Mouse (Mus musculus) heart, adult 2 months (tissue): ENCODE data around the gene Srsf10. TPM values are rescaled to one million over a fixed set of nuclear protein-coding genes. Genes with fewer than 3 reads are reported as not detected.
A peak's percentile ranks its signal among the peaks of the same experiment; 100 is the strongest.

ENCODE experiments used
- DNase-seq, 2 experiments: peaks; one replicate each; pipeline ENCODE4 v3.0.0; 2021
- H3K27ac ChIP-seq: fragments of 200-600 bp; 2 replicates; pipeline ENCODE4 v1.8.1; 2022
- H3K27me3 ChIP-seq: fragments of 200-500 bp; 2 replicates; pipeline ENCODE4 v1.6.1; 2012; ENCODE audit warnings: mild to moderate bottlenecking, low read length, inconsistent platforms, mixed read lengths; ENCODE audit not compliant: control insufficient read depth, insufficient read depth
- H3K36me3 ChIP-seq: fragments of 200-500 bp; 2 replicates; pipeline ENCODE4 v1.6.1; 2012; ENCODE audit warnings: low read length, inconsistent platforms; ENCODE audit not compliant: control insufficient read depth, insufficient read depth
- H3K4me1 ChIP-seq: fragments of 200-500 bp; 2 replicates; pipeline ENCODE4 v1.6.1; 2011; ENCODE audit warnings: low read length; ENCODE audit not compliant: control insufficient read depth, insufficient read depth
- H3K4me3 ChIP-seq: fragments of 200-600 bp; 2 replicates; pipeline ENCODE4 v1.8.1; 2022
- H3K79me2 ChIP-seq: fragments of 200-500 bp; replicated peaks from 2 replicates; pipeline ENCODE4 v1.6.1; 2012; ENCODE audit warnings: mild to moderate bottlenecking, inconsistent platforms, low read length, moderate library complexity, mixed read lengths; ENCODE audit not compliant: control insufficient read depth, insufficient read depth
- H3K9ac ChIP-seq: fragments of 200-500 bp; 2 replicates; pipeline ENCODE4 v1.6.1; 2012; ENCODE audit warnings: low read depth, mild to moderate bottlenecking, control low read depth, inconsistent platforms, low read length, mixed read lengths
- CTCF ChIP-seq: fragments of 200-600 bp; IDR thresholded peaks from 2 replicates; pipeline ENCODE4 v1.8.1; 2022; ENCODE audit warnings: antibody characterized with exemption, mild to moderate bottlenecking, moderate library complexity
- EP300 ChIP-seq: fragments of 200-500 bp; IDR thresholded peaks from 2 replicates; pipeline ENCODE4 v1.6.1; 2011; ENCODE audit warnings: low read depth, low read length, control low read depth; ENCODE audit not compliant: insufficient read depth
- POLR2A ChIP-seq: fragments of 200-500 bp; IDR thresholded peaks from 2 replicates; pipeline ENCODE4 v1.6.1; 2011; ENCODE audit warnings: mild to moderate bottlenecking, low read depth, low read length, control low read depth; ENCODE audit not compliant: insufficient read depth
- WGBS: fragments of 180-500 bp; shearing (Covaris S2); methylation state at CpG from one replicate; pipeline ENCODE4 v1.1.7; 2018; 5-methylcytosine and 5-hydroxymethylcytosine counted together
- intact Hi-C: fragments of 180-260 bp; cut with DNase I; formaldehyde crosslinking; loops from one replicate; pipeline ENCODE4 v1.15.1; 2025
- polyA plus RNA-seq: library from polyadenylated mRNA; depleted of rRNA; stranded (reverse); fragments of >200 nt; gene quantifications from 2 replicates; pipeline ENCODE4 v1.2.3, GENCODE M21; 2012
- total RNA-seq, 2 experiments: library from RNA; stranded (reverse); gene quantifications; 2 replicates each; pipeline ENCODE4 v1.2.3; 2021

The Srsf10 gene
- total and polyA plus RNA-seq, 3 experiments, result 28.8 to 49.1 (median 45.3) TPM

DNA sequence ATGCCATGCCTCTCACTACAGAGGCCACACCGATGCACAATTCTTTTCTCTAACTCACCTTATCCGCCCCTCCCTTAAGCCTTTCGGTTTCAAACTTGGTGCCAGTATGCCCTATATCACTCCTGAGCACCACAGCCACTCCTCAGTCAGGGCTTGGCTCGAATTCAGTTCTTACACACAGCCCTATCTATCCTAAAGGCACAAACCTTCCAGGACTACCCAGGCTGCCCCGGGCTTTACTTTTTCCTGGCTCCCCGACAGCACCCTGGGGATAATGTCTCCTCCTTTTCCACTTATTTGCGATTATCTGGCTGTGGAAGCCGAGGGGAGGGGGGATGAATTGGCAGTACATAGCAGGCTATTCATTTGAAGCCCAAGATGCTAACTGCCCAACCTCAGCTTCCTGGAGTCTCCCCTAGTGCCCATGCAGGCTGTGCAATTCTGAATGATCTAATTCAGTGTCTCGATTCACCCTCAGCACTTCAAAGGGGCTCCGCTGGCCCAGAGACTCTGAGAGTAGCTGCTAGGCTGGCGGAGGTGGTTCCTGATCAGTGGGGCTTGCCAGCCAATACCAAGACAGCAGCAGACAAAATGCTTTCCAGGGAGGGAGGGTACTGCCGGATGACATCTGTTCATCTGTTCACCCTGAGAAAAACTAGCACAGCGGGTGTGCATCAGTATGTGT lies 5.0 kb upstream of the Srsf10 start:
- no peaks in the 10 kb centered on the region for H3K79me2 ChIP-seq
- H3K4me1 ChIP-seq, result peaks cover 3% of the 10 kb centered on the region
- no peak for DNase-seq
- H3K27ac ChIP-seq, result no peak overlapping the region
- no peak overlapping the region for H3K9ac ChIP-seq
- H3K4me3 ChIP-seq, result no peak overlapping the region
- WGBS, result 34% methylated on average over 13 of the region's 13 CpGs
- no peaks in the 10 kb centered on the region for H3K27me3 ChIP-seq
- intact Hi-C loops, result loop anchor here (10.0 kb wide), 1 partner anchor 496 kb away; the partner anchor contains the start of gene Srrm1
- no peak for TF ChIP-seq CTCF
- TF ChIP-seq POLR2A, result no peak
- no peak for TF ChIP-seq EP300
- H3K36me3 ChIP-seq, result no peaks in the 10 kb centered on the region

DNA sequence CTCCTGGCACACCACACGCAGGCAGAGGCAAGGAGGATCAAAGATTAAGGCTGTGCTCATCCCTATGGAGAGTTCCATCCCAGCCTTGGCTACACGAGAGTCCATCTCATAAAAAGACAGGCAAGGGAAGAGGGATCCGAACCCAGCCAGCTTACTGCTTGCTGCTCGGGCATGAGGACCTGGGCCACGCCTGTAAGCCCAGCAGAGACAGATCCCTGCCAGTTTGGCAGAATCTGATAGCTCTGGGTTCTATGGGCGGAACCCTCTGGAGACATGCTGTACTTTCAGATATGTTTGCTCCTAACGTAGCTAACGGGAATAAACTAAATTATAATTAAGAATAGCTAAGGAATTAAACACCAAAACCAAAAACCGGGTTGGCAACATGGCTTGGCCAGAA lies 3.6 kb upstream of the Srsf10 start:
- TF ChIP-seq CTCF (no peak), POLR2A (no peak), EP300 (no peak)
- 86% methylated on average over 9 of the region's 9 CpGs for WGBS
- H3K79me2 ChIP-seq, result no peaks in the 10 kb centered on the region
- no peak overlapping the region for H3K4me3 ChIP-seq
- DNase-seq, result no peak
- peaks cover 3% of the 10 kb centered on the region for H3K4me1 ChIP-seq
- H3K27me3 ChIP-seq, result no peaks in the 10 kb centered on the region
- no peak overlapping the region for H3K27ac ChIP-seq
- no peaks in the 10 kb centered on the region for H3K36me3 ChIP-seq
- intact Hi-C loops, result loop anchor here (10.0 kb wide), 1 partner anchor 497 kb away; the partner anchor contains the start of gene Srrm1
- H3K9ac ChIP-seq, result no peak overlapping the region

DNA sequence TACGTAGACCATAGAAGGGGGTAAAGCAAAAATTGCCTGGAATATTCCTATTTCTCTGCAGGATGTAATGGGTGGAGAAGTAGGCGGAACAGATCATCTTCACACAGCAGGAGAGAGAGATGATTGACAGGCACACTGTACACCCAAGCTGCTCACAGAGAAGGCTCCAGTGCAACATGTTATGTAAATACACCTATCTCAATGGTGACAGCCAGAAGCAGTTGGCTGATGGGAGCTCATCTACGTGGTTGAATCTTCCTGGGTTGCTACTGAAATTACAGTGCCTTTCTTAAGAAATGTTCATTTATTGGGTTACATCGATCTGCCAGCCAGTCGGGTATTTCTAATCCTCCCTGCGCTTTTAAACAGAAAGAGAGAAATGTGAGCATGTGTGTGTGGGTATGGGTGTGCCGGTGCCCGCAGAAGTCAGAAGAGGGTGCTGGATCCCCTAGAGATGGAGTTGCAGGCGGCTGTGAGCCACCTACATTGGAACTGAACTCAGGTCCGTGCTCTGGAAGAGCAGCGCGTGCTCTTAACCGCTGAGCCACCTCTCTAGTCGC lies 1.5 kb upstream of the Srsf10 start:
- Histone ChIP-seq H3K36me3 (peaks cover 15% of the 10 kb centered on the region), H3K27ac (no peak overlapping the region), H3K4me1 (peaks cover 6% of the 10 kb centered on the region), H3K9ac (no peak overlapping the region), H3K79me2 (no peaks in the 10 kb centered on the region; the same call in 1 of the 2 replicates), H3K4me3 (no peak overlapping the region), H3K27me3 (no peaks in the 10 kb centered on the region)
- no peak for TF ChIP-seq CTCF
- no peak for TF ChIP-seq EP300
- no peak for TF ChIP-seq POLR2A
- intact Hi-C loops, result loop anchor here (10.0 kb wide), 1 partner anchor 499 kb away; the partner anchor contains the start of gene Srrm1
- DNase-seq, result no peak
- 92% methylated on average over 14 of the region's 14 CpGs for WGBS

DNA sequence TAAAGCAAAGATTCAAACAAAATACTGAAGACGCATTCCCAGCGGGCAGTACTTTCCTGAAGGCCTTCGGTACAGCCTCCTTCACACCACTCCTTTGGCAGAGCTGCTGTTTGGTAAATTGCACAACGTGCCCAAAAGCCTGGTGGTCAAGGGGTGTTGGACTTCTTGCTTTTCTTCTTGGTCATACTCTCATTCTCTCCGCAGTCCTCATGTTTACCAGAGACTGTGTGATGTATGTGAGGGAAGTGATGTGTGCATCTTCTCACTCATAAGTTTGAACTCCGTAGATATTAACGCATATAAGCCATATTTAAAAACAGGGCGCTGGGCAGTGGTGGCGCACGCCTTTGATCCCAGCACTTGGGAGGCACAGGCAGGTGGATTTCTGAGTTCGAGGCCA lies 917 bp upstream of the Srsf10 start:
- 78% methylated on average over 11 of the region's 11 CpGs for WGBS
- H3K27ac ChIP-seq, result no peak overlapping the region; the same call in 1 of the 2 replicates
- H3K9ac ChIP-seq, result no peak overlapping the region
- peaks cover 20% of the 10 kb centered on the region for H3K36me3 ChIP-seq
- H3K27me3 ChIP-seq, result no peaks in the 10 kb centered on the region
- no peak for DNase-seq
- peaks cover 8% of the 10 kb centered on the region for H3K4me1 ChIP-seq
- intact Hi-C loops, result loop anchor here (10.0 kb wide), 1 partner anchor 500 kb away; the partner anchor contains the start of gene Srrm1
- no peak overlapping the region for H3K4me3 ChIP-seq
- H3K79me2 ChIP-seq, result peaks cover 3% of the 10 kb centered on the region
- TF ChIP-seq CTCF (no peak), EP300 (no peak), POLR2A (no peak)

DNA sequence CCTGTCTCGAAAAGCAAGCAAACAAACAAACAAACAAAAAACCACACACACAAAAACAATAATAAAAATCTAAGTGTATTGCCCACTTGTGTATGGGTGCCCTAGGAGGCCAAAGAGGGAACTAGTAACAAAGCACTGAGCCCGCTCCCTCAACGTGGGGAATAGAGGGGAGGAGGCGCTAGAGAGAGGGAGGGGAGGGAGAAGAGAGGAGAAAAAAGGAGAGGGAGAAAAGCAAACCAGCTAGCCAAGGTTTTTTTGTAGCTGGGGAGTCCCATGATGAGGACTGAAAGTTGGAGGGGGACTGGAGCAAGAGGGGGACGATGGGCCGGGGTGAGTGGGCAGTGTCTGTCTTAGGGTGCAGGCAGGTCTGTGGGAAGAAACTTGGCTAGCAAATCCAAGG lies 467 bp upstream of the Srsf10 start:
- 7% methylated on average over 6 of the region's 6 CpGs for WGBS
- intact Hi-C loops, result loop anchor here (10.0 kb wide), 1 partner anchor 500 kb away; the partner anchor contains the start of gene Srrm1
- Histone ChIP-seq H3K79me2 (peaks cover 3% of the 10 kb centered on the region), H3K9ac (peak overlapping the region; percentile 92), H3K4me3 (peak overlapping the region; percentile 90), H3K27ac (peak overlapping the region; percentile 90), H3K4me1 (peaks cover 8% of the 10 kb centered on the region), H3K27me3 (no peaks in the 10 kb centered on the region), H3K36me3 (peaks cover 25% of the 10 kb centered on the region)
- TF ChIP-seq POLR2A (no peak), CTCF (no peak), EP300 (no peak)
- DNase-seq, result no peak

DNA sequence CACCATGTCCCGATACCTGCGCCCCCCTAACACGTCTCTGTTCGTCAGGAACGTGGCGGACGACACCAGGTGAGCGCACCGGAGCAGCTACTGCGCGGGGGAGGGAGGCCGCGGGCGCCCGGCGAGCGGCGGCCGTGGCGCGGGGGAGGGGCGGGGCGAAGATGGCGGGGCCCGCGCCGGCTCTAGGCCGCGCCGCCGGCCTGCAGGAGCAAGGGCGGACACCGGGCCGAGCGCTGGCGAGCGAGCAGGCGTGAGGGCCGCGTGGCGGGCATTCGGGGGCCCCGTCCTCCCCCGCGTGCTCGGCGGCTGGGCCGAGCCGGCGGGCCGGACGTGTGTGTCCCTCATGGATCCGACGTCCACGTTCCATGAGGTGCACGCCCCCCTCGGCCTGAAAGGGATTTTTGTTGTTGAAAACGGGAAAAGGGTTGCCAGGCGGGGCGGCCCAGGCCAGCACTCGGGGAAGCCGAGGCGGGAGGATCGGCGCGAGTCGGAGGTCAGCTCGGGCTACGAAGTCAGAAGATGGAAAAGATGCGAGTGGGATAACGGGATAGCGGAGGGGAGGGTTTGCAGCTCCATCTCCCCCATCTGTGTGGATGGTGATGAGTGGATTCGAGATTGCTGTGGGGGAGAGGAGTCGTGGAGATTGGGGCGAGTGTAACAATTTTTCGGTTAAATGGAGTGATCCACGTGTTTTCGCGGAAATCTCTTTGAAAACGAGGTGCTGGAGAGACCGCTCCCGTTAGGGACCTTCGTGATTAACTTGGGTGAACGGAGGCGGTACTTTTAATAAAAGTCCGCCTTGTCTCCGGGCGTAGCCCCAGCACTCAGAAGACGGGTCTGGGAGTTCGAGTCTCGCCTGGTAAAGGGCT lies 910 bp downstream of the Srsf10 start:
- H3K36me3 ChIP-seq, result peaks cover 33% of the 10 kb centered on the region
- intact Hi-C loops, result loop anchor here (1.0 to 10.0 kb wide), 2 partner anchors 17 to 502 kb away; partner anchors contain the start of genes Pnrc2 and Srrm1
- H3K4me1 ChIP-seq, result peaks cover 10% of the 10 kb centered on the region
- H3K79me2 ChIP-seq, result peaks cover 3% of the 10 kb centered on the region
- peak overlapping the region; percentile 90 for H3K27ac ChIP-seq
- H3K27me3 ChIP-seq, result no peaks in the 10 kb centered on the region
- WGBS, result 1% methylated on average over 78 of the region's 91 CpGs
- DNase-seq, result peak in 1 of 2 experiments; percentile 77
- H3K9ac ChIP-seq, result peak overlapping the region; percentile 99
- H3K4me3 ChIP-seq, result peak overlapping the region; percentile 90
- TF ChIP-seq CTCF (no peak), POLR2A (no peak), EP300 (no peak)
